In the genomic region with DNA sequence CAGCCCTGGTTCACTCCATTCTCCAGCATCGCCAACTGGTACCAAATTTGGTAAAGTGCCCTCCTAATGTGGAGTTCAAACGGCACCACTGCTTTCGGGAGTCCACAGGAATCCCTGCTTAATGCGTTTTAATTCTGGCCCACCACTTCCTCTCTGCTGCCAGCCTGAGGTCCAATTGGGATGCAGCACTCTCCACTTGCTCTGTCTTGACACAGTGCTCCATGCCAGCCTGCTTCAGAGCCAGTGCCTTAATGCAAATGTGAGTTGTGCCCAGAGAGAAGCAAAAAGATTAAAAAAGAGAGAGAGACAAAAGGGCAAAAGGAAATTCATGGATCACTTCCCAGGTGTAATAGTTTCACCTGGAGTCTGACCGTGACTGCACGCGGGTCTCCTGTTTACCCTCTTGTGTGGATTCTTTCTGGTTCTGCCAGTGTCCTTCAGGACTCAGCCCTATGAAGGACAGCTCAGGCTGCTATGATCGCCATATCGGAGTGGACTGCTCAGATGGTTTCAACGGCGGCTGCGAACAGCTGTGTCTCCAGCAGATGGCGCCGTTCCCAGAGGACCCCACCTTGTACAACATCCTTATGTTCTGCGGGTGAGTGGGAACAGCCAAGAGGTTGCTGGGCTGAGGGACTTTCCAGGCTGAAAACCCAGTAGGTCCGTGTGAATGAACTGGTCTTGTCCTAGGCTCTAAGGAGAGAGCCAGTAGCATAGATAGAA, we compare ENCODE assay signal across 8 mouse cellular contexts.
A peak's percentile ranks its signal among the peaks of the same experiment; 100 is the strongest.
DNase-seq lines count a peak whose midpoint lies in the region; ATAC-seq and TF ChIP-seq lines count a peak whose summit lies in the region.

No protein-coding gene starts in this region.

- H3K9ac ChIP-seq in limb, embryonic 15.5 days: no peak overlapping the region
- H3K9ac ChIP-seq in neural tube, embryonic 11.5 days (ENCODE audit: low read length): no peak overlapping the region

- no peak for TF ChIP-seq POLR2A in kidney, adult 2 months (IDR thresholded peaks at IDR 0.05; ENCODE audit: low read depth, low read length)

- TF ChIP-seq CTCF in kidney, adult 2 months (conservative IDR thresholded peaks at IDR 0.05; ENCODE audit: insufficient read depth, insufficient read length, low read depth, low read length): peak; percentile 67

- intact Hi-C loops in gastrocnemius, postnatal 36 days (cut with DNase I): no loop called here

- H3K9me3 ChIP-seq in limb, embryonic 15.5 days: no peaks in the 10 kb centered on the region
- no peaks in the 10 kb centered on the region for H3K9me3 ChIP-seq in neural tube, embryonic 11.5 days (ENCODE audit: control insufficient read depth, low read length)

- no peak overlapping the region for H3K4me2 ChIP-seq in limb, embryonic 15.5 days
- H3K4me2 ChIP-seq in neural tube, embryonic 11.5 days (ENCODE audit: low read depth): no peak overlapping the region

- no peak overlapping the region for H3K4me3 ChIP-seq in kidney, adult 2 months (ENCODE audit: insufficient read depth, low read depth, low read length)
- no peak overlapping the region for H3K4me3 ChIP-seq in limb, embryonic 15.5 days
- no peak overlapping the region for H3K4me3 ChIP-seq in neural tube, embryonic 11.5 days (ENCODE audit: low read depth, low read length)

- ATAC-seq in common myeloid progenitor, adult 5-6 weeks (replicated peaks; ENCODE audit: low read depth, poor library complexity, severe bottlenecking): peak; percentile 87
- 0 out of 2 replicates have a peak, but pooled peaks have one; percentile 35 for ATAC-seq in limb, embryonic 15.5 days (ENCODE audit: insufficient number of reproducible peaks, low FRiP score, low TSS enrichment, low read depth)
- peak; percentile 81; the same call in 1 of the 2 replicates for ATAC-seq in neural tube, embryonic 11.5 days (ENCODE audit: insufficient read depth, low FRiP score, low TSS enrichment)

- 30% methylated on average over 16 of the region's 16 CpGs for WGBS in kidney, adult 2 months
- 32% methylated on average over 16 of the region's 16 CpGs for WGBS in limb, embryonic 15.5 days
- 37% methylated on average over 16 of the region's 16 CpGs for WGBS in neural tube, embryonic 11.5 days

- no peaks in the 10 kb centered on the region for H3K4me1 ChIP-seq in kidney, adult 2 months (ENCODE audit: control insufficient read depth, insufficient read depth, low read length)
- H3K4me1 ChIP-seq in limb, embryonic 15.5 days: peaks cover 8% of the 10 kb centered on the region; the same call in 1 of the 2 replicates
- no peaks in the 10 kb centered on the region for H3K4me1 ChIP-seq in neural tube, embryonic 11.5 days (ENCODE audit: control insufficient read depth, insufficient read depth, low read length)

- peak; percentile 42 for DNase-seq in left cerebral cortex, adult 11 months (ENCODE audit: low spot score)
- DNase-seq in left cerebral cortex, adult 8-10 months (ENCODE audit: low spot score in 2 of 2): no peak
- peak; percentile 22 to 36 for DNase-seq in gastrocnemius, postnatal 36 days
- DNase-seq in kidney, adult 2 months: peak; percentile 72
- peak; percentile 67 for DNase-seq in neural tube, embryonic 11.5 days (ENCODE audit: low spot score)
- DNase-seq in spleen, postnatal 4 days (ENCODE audit: low spot score in 2 of 2): no peak

- H3K27ac ChIP-seq in kidney, adult 2 months (ENCODE audit: insufficient read depth, low read depth, low read length): no peak overlapping the region
- no peak overlapping the region for H3K27ac ChIP-seq in limb, embryonic 15.5 days
- H3K27ac ChIP-seq in neural tube, embryonic 11.5 days (ENCODE audit: low read depth, low read length): no peak overlapping the region

- H3K27me3 ChIP-seq in kidney, adult 2 months (replicated peaks; ENCODE audit: control insufficient read depth, insufficient read depth, low read length): no peaks in the 10 kb centered on the region; the same call in 1 of the 2 replicates
- no peaks in the 10 kb centered on the region for H3K27me3 ChIP-seq in limb, embryonic 15.5 days
- H3K27me3 ChIP-seq in neural tube, embryonic 11.5 days (ENCODE audit: control insufficient read depth, insufficient read depth, low read length): no peaks in the 10 kb centered on the region

- H3K36me3 ChIP-seq in kidney, adult 2 months (ENCODE audit: control insufficient read depth, insufficient read depth, low read length): no peaks in the 10 kb centered on the region
- H3K36me3 ChIP-seq in limb, embryonic 15.5 days: no peaks in the 10 kb centered on the region
- H3K36me3 ChIP-seq in neural tube, embryonic 11.5 days (ENCODE audit: control insufficient read depth, insufficient read depth, low read length): no peaks in the 10 kb centered on the region

Comparison
In these comparisons a context has a peak if more than half of its experiments do, and no peak if none do; other contexts are left out.
1. DNase-seq: peak in left cerebral cortex, adult 11 months (single experiment), gastrocnemius, postnatal 36 days (2 of 2), kidney, adult 2 months (single experiment) and neural tube, embryonic 11.5 days (single experiment); none in left cerebral cortex, adult 8-10 months (0 of 2) and spleen, postnatal 4 days (0 of 2).
2. ATAC-seq: peak in every context shown above with its lines; median percentile 87 in common myeloid progenitor, adult 5-6 weeks; 81 in neural tube, embryonic 11.5 days; 35 in limb, embryonic 15.5 days.